Mouse (Mus musculus) MEL (cell line): Measurements from ENCODE around the gene Gm49325. TPM values are rescaled to one million over a fixed set of nuclear protein-coding genes. Genes with fewer than 3 reads are reported as not detected.

Source experiments
- DNase-seq: peaks from one replicate; pipeline ENCODE4 v3.0.0; 2011; ENCODE audit warnings: low read depth, low spot score
- H3K27ac ChIP-seq: 2 replicates; pipeline ENCODE4 v1.5.1; 2012; ENCODE audit warnings: low read depth, mild to moderate bottlenecking, control low read depth, low read length, moderate library complexity; ENCODE audit not compliant: control insufficient read depth
- H3K27me3 ChIP-seq, 2 experiments: fragments of 150-350 bp in 1 of 2; sonication (generic) in 1 of 2; 2 replicates each; pipeline ENCODE4 v1.6.1; 2012; ENCODE audit warnings: low read length in 2 of 2, mild to moderate bottlenecking in 2 of 2, improper control_type of control experiment in 1 of 2, moderate library complexity in 1 of 2; ENCODE audit not compliant: insufficient read depth in 2 of 2, control insufficient read depth in 1 of 2
- H3K36me3 ChIP-seq, 2 experiments: 2 replicates each; pipeline ENCODE4 v1.6.1; 2012 to 2014; ENCODE audit warnings: low read length in 2 of 2, improper control_type of control experiment in 1 of 2, inconsistent platforms in 1 of 2, mild to moderate bottlenecking in 1 of 2; ENCODE audit not compliant: insufficient read depth in 2 of 2, control insufficient read depth in 1 of 2
- H3K4me1 ChIP-seq, 2 experiments: fragments of 150-350 bp in 1 of 2; sonication (generic) in 1 of 2; 2 replicates each; pipeline ENCODE4 v1.6.1; 2012; ENCODE audit warnings: low read length in 2 of 2, improper control_type of control experiment in 1 of 2, mild to moderate bottlenecking in 1 of 2; ENCODE audit not compliant: insufficient read depth in 2 of 2, control insufficient read depth in 1 of 2
- H3K4me3 ChIP-seq, 2 experiments: fragments of 150-350 bp in 1 of 2; sonication (generic) in 1 of 2; 2 replicates each; pipeline ENCODE4 v1.5.1; 2012; ENCODE audit warnings: low read depth in 2 of 2, low read length in 2 of 2, mild to moderate bottlenecking in 2 of 2, moderate library complexity in 2 of 2, control low read depth in 1 of 2, improper control_type of control experiment in 1 of 2; ENCODE audit not compliant: control insufficient read depth in 1 of 2, insufficient read depth in 1 of 2
- H3K79me2 ChIP-seq: 2 replicates; pipeline ENCODE4 v1.6.1; 2012; ENCODE audit warnings: mild to moderate bottlenecking, low read length, moderate library complexity; ENCODE audit not compliant: control insufficient read depth, poor library complexity, insufficient read depth
- H3K9ac ChIP-seq: 2 replicates; pipeline ENCODE4 v1.6.1; 2012; ENCODE audit warnings: low read depth, mild to moderate bottlenecking, control low read depth, low read length, moderate library complexity; ENCODE audit not compliant: control insufficient read depth, poor library complexity, severe bottlenecking
- H3K9me3 ChIP-seq: fragments of 150-350 bp; sonication (generic); replicated peaks from 2 replicates; pipeline ENCODE4 v1.6.1; 2012; ENCODE audit warnings: mild to moderate bottlenecking, low read length, improper control_type of control experiment, moderate library complexity; ENCODE audit not compliant: insufficient read depth
- CTCF ChIP-seq, 3 experiments: IDR thresholded peaks in 2 of 3; conservative IDR thresholded peaks in 1 of 3; 2 replicates each; pipeline ENCODE4 v1.5.1; 2011 to 2012; ENCODE audit warnings: low read length in 3 of 3, low read depth in 2 of 3, mild to moderate bottlenecking in 2 of 3, improper control_type of control experiment in 1 of 3, inconsistent platforms in 1 of 3, mixed read lengths in 1 of 3, moderate library complexity in 1 of 3; ENCODE audit not compliant: control insufficient read depth in 1 of 3, insufficient read depth in 1 of 3, poor library complexity in 1 of 3, severe bottlenecking in 1 of 3
- EP300 ChIP-seq, 2 experiments: IDR thresholded peaks; 2 replicates each; pipeline ENCODE4 v1.6.1; 2011; ENCODE audit warnings: improper control_type of control experiment in 2 of 2, low read length in 2 of 2, low read depth in 1 of 2, mild to moderate bottlenecking in 1 of 2
- GABPA ChIP-seq: IDR thresholded peaks from 2 replicates; pipeline ENCODE4 v1.6.1; 2012; ENCODE audit warnings: low read depth, mild to moderate bottlenecking, inconsistent platforms, low read length, improper control_type of control experiment, moderate library complexity
- JUND ChIP-seq: IDR thresholded peaks from 2 replicates; pipeline ENCODE4 v1.6.1; 2011; ENCODE audit warnings: low read depth, mild to moderate bottlenecking, improper control_type of control experiment, low read length
- KAT2A ChIP-seq: conservative IDR thresholded peaks from 2 replicates; pipeline ENCODE4 v1.6.1; 2012; ENCODE audit warnings: low read depth, low read length, improper control_type of control experiment, inconsistent platforms
- MAFK ChIP-seq: IDR thresholded peaks from 2 replicates; pipeline ENCODE4 v1.6.1; 2011; ENCODE audit warnings: low read depth, mild to moderate bottlenecking, low read length, improper control_type of control experiment, borderline replicate concordance
- SIN3A ChIP-seq: IDR thresholded peaks from 2 replicates; pipeline ENCODE4 v1.6.1; 2012; ENCODE audit warnings: low read length, improper control_type of control experiment, inconsistent platforms
- SMC3 ChIP-seq: IDR thresholded peaks from 2 replicates; pipeline ENCODE4 v1.6.1; 2011; ENCODE audit warnings: low read depth, low read length, improper control_type of control experiment
- TAL1 ChIP-seq: IDR thresholded peaks from 2 replicates; pipeline ENCODE4 v1.6.1; 2012; ENCODE audit warnings: mild to moderate bottlenecking, inconsistent platforms, low read length, moderate library complexity, mixed read lengths
- TBP ChIP-seq: IDR thresholded peaks from 2 replicates; pipeline ENCODE4 v1.8.0; 2011; ENCODE audit warnings: low read depth, low read length, improper control_type of control experiment
- USF1 ChIP-seq: IDR thresholded peaks from 2 replicates; pipeline ENCODE4 v1.6.1; 2014; ENCODE audit warnings: low read depth, mild to moderate bottlenecking, inconsistent platforms, low read length, improper control_type of control experiment, moderate library complexity
- USF2 ChIP-seq, 2 experiments: IDR thresholded peaks; 2 replicates each; pipeline ENCODE4 v1.6.1; 2011 to 2012; ENCODE audit warnings: improper control_type of control experiment in 2 of 2, low read length in 2 of 2, borderline replicate concordance in 1 of 2, inconsistent platforms in 1 of 2, low read depth in 1 of 2, mild to moderate bottlenecking in 1 of 2; ENCODE audit not compliant: insufficient read depth in 1 of 2
- ZC3H11A ChIP-seq: IDR thresholded peaks from 2 replicates; pipeline ENCODE4 v1.6.1; 2012; ENCODE audit warnings: low read depth, mild to moderate bottlenecking, inconsistent platforms, low read length, improper control_type of control experiment
- ZKSCAN1 ChIP-seq: IDR thresholded peaks from 2 replicates; pipeline ENCODE4 v1.6.1; 2012; ENCODE audit warnings: low read depth, mild to moderate bottlenecking, inconsistent platforms, low read length, improper control_type of control experiment, moderate library complexity
- ZMIZ1 ChIP-seq: IDR thresholded peaks from 2 replicates; pipeline ENCODE4 v1.6.1; 2012; ENCODE audit warnings: low read depth, mild to moderate bottlenecking, inconsistent platforms, low read length, improper control_type of control experiment, moderate library complexity
- ZNF384 ChIP-seq: IDR thresholded peaks from 2 replicates; pipeline ENCODE4 v1.6.1; 2012; ENCODE audit warnings: low read depth, mild to moderate bottlenecking, inconsistent platforms, low read length, improper control_type of control experiment
- polyA plus RNA-seq, 2 experiments: library from polyadenylated mRNA; stranded (reverse) in 1 of 2; unstranded in 1 of 2; fragments of >175 nt in 1 of 2; fragments of >200 nt in 1 of 2; gene quantifications; 2 replicates each; pipeline versions ENCODE4 v1.2.1 to v1.2.4; 2012; ENCODE audit warnings: low replicate concordance in 2 of 2, low read depth in 1 of 2; ENCODE audit not compliant: insufficient read length in 2 of 2, insufficient read depth in 1 of 2, missing spikeins in 1 of 2
- total RNA-seq: library from RNA; depleted of rRNA; stranded (reverse); fragments of 300-350 nt; gene quantifications from 2 replicates; pipeline ENCODE4 v1.2.3, GENCODE M21; 2012

Gene Gm49325
- total and polyA plus RNA-seq, 3 experiments: 1.0 to 3.7 TPM; not detected in 1

DNA sequence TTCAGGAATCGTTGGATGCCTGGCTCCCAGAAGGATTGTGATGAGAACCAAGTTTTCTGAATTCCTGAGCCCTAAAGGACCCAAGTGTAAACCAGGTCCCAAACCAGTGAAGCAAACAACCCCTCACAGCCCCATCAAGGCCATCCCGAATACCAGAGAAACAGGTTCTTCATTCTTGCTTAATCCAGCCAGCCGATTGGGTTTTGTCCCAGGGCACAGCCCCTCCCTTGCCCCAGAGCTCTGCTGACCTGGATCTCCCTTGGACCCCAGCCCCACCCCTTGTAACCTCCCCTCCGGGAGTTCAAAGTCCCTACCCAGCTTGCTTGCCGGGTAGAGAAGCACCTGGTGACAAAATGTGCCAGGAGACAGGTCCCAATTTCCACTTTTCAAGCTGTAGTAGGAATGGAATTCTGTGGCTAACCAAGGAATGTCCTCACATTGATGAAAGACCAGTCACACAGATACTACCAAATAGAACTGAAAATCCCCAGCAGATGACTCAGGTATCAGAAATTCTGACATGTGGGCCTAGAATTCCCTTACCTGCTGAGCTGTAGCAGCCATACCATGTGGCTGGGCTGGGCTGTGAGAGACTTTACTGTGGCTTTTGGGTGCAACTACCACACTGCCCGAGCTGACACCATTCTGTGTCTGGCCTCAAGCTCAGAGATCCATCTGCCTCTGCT lies 35.9 kb upstream of the Gm49325 start:
- H3K79me2 ChIP-seq: no peaks in the 10 kb centered on the region
- H3K4me1 ChIP-seq: peaks cover 11 to 30% of the 10 kb centered on the region in 2 experiments
- no peak for TF ChIP-seq ZNF384
- TF ChIP-seq ZKSCAN1: no peak
- no peak for TF ChIP-seq SIN3A
- TF ChIP-seq EP300 (IDR thresholded peaks at IDR 0.05; ENCODE audit: low read depth in 1 of 2, low read length in 2 of 2): no peak
- no peak for TF ChIP-seq KAT2A
- no peak for TF ChIP-seq MAFK
- no peak for TF ChIP-seq TAL1
- no peak for TF ChIP-seq TBP
- TF ChIP-seq GABPA: no peak
- TF ChIP-seq ZC3H11A: no peak
- TF ChIP-seq SMC3: no peak
- TF ChIP-seq JUND: no peak
- no peak for TF ChIP-seq USF1
- no peak for TF ChIP-seq ZMIZ1
- TF ChIP-seq USF2 (IDR thresholded peaks at IDR 0.05; ENCODE audit: borderline replicate concordance in 1 of 2, insufficient read depth in 1 of 2, low read depth in 1 of 2, low read length in 2 of 2): no peak
- TF ChIP-seq, all 39 proteins: peak for 0
- no peak overlapping the region for H3K4me3 ChIP-seq
- H3K36me3 ChIP-seq: peaks cover 0 to 13% of the 10 kb centered on the region in 2 experiments; a peak in 2 of 4 replicates
- no peaks in the 10 kb centered on the region for H3K9me3 ChIP-seq
- no peak overlapping the region for H3K27ac ChIP-seq
- H3K9ac ChIP-seq: no peak overlapping the region
- DNase-seq: no peak
- no peaks in the 10 kb centered on the region for H3K27me3 ChIP-seq

DNA sequence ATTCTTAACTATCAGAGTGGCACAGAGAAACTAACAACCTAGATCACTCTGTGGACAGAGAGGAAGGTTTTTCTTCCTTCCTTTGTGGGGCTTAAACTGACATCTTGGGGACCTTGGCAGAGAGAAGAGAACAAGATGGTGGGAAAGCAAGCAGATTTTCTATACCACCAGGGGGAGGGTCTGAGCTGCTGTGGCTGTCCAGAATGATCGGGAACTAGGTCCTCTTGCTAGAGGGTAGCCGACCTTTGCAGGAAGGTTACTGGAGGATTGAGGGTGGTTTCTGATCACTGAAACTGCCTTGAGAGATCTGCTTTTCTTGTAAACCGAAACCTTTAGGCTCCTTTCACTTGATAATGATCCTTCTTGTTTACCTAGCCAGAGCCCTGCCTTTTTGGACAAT lies 33.8 kb upstream of the Gm49325 start:
- Histone ChIP-seq H3K79me2 (no peaks in the 10 kb centered on the region), H3K27ac (no peak overlapping the region), H3K9ac (no peak overlapping the region), H3K36me3 (peaks cover 0 to 5% of the 10 kb centered on the region in 2 experiments; a peak in 2 of 4 replicates), H3K27me3 (no peaks in the 10 kb centered on the region), H3K4me1 (peaks cover 5 to 13% of the 10 kb centered on the region in 2 experiments), H3K9me3 (no peaks in the 10 kb centered on the region), H3K4me3 (no peak overlapping the region)
- peak in 2 of 3 experiments; percentile 13; a peak in 3 of 6 replicates for TF ChIP-seq CTCF (IDR thresholded peaks at IDR 0.05 in 2 of 3, conservative IDR thresholded peaks at IDR 0.05 in 1 of 3; ENCODE audit: control insufficient read depth in 1 of 3, insufficient read depth in 1 of 3, low read depth in 2 of 3, low read length in 3 of 3, poor library complexity in 1 of 3, severe bottlenecking in 1 of 3)
- TF ChIP-seq ZNF384: no peak
- DNase-seq: no peak
